Mouse (Mus musculus) cerebellum, adult 2 months (tissue): ENCODE measurements at regions not wholly inside any gene's neighbourhood (a gene's known extent, or its start where the extent isn't known, plus 50 kb on each side); places are given as distances from the start of the nearest gene placed in this dataset.

Experiments used
- CTCF ChIP-seq: fragments of 200-500 bp; IDR thresholded peaks from 2 replicates; pipeline ENCODE4 v1.5.1; 2011; ENCODE audit warnings: low read depth, mild to moderate bottlenecking, control low read depth, low read length, moderate library complexity, borderline replicate concordance; ENCODE audit not compliant: insufficient read depth
- POLR2A ChIP-seq: fragments of 200-500 bp; IDR thresholded peaks from 2 replicates; pipeline ENCODE4 v1.6.1; 2011; ENCODE audit warnings: low read length, control low read depth, borderline replicate concordance; ENCODE audit not compliant: insufficient read depth

- TF ChIP-seq POLR2A (no peak), CTCF (no peak)
Observed at GRCm38 (mm10) chr4:7391596-7391995, 847.2 kb downstream of the Car8 start.
